Mouse (Mus musculus) kidney, adult 11 months (tissue): Measurements from ENCODE around the gene Ppil2.

Experiments
- DNase-seq: peaks from one replicate; pipeline ENCODE4 v3.0.0; 2022

Ppil2 gene

GRCm38 (mm10) chr16:17096938-17097337 is 14.1 kb downstream of the Ppil2 start:
- peak; percentile 12 for DNase-seq

GRCm38 (mm10) chr16:17088346-17088745 is 22.7 kb downstream of the Ppil2 start:
- no peak for DNase-seq

GRCm38 (mm10) chr16:17086669-17087193 is 24.3 kb downstream of the Ppil2 start:
- no peak for DNase-seq

- DNase-seq = no peak
These were observed 24.8 kb downstream of the Ppil2 start for GRCm38 (mm10) chr16:17086241-17086640.

GRCm38 (mm10) chr16:17085636-17086035 is 25.4 kb downstream of the Ppil2 start:
- DNase-seq = peak; percentile 41

GRCm38 (mm10) chr16:17082121-17082792 is 28.8 kb downstream of the Ppil2 start:
- DNase-seq = no peak

- no peak for DNase-seq
These were observed 33.0 kb downstream of the Ppil2 start for GRCm38 (mm10) chr16:17078101-17078500.

- no peak for DNase-seq
These were observed 34.2 kb downstream of the Ppil2 start for GRCm38 (mm10) chr16:17076869-17077268.

- DNase-seq = no peak
These were observed 34.8 kb downstream of the Ppil2 start for GRCm38 (mm10) chr16:17076301-17076700.

- no peak for DNase-seq
These were observed 38.1 kb downstream of the Ppil2 start for GRCm38 (mm10) chr16:17073000-17073399.

GRCm38 (mm10) chr16:17070716-17071115 is 40.3 kb downstream of the Ppil2 start:
- DNase-seq = no peak

GRCm38 (mm10) chr16:17069511-17070443 is 41.3 kb downstream of the Ppil2 start, which contains the start of gene Ypel1:
TSS of gene Ypel1 (plus strand) at chr16:17069696.
- DNase-seq = peak; percentile 80

- no peak for DNase-seq
These were observed 43.5 kb downstream of the Ppil2 start for GRCm38 (mm10) chr16:17067552-17067951.

- DNase-seq = no peak
These were observed 48.7 kb downstream of the Ppil2 start for GRCm38 (mm10) chr16:17062338-17062737.

- DNase-seq = no peak
These were observed 55.5 kb downstream of the Ppil2 start for GRCm38 (mm10) chr16:17055584-17055983.

GRCm38 (mm10) chr16:17053903-17054302 is 57.2 kb downstream of the Ppil2 start:
- DNase-seq = no peak

- no peak for DNase-seq
These were observed 59.0 kb downstream of the Ppil2 start for GRCm38 (mm10) chr16:17052087-17052486.

GRCm38 (mm10) chr16:17049886-17050285 is 61.2 kb downstream of the Ppil2 start:
- DNase-seq = no peak

- DNase-seq = no peak
These were observed 65.8 kb downstream of the Ppil2 start for GRCm38 (mm10) chr16:17045287-17045686.

- no peak for DNase-seq
These were observed 66.7 kb downstream of the Ppil2 start for GRCm38 (mm10) chr16:17044320-17044719.

- no peak for DNase-seq
These were observed 69.6 kb downstream of the Ppil2 start for GRCm38 (mm10) chr16:17041417-17041816.

- DNase-seq = no peak
These were observed 70.3 kb downstream of the Ppil2 start for GRCm38 (mm10) chr16:17040716-17041115.
